Mouse (Mus musculus): ENCODE results near the gene Gpatch4.

DNA sequence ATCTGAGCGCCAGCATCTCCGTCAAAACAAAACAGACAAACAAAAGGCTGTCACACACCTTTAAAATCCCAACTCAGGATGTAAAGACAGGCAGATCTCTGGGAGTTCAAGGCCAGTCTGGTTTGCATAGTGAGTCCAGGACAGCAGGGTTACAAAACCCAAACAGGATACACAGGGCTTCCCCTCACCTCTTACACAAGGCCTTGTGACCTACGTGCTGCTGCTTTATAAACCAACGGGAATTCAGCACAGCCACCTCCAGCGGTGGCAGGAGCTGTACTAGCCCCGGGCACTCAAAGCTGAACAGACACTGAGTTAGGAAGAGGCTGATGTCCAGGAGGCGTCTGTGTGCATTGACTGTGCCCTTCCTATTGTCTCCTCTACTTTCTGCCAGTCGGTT, 34.5 kb downstream of the Gpatch4 start:
- no peak for TF ChIP-seq CTCF (IDR thresholded peaks at IDR 0.05; ENCODE audit: insufficient read depth, low read depth, low read length)
- TF ChIP-seq POLR2A (IDR thresholded peaks at IDR 0.05; ENCODE audit: insufficient read depth, low read depth, low read length) = no peak

Measured in olfactory bulb, adult 2 months (tissue).